Mouse (Mus musculus) right cerebral cortex, adult 2 months (tissue): ENCODE results near the gene Fhit.
"Not testable (repeated sequence)": the region's sequence is repeated elsewhere in the genome, so short reads cannot be mapped to it uniquely, and the experiment has no call there.

ENCODE experiments used
- DNase-seq, 2 experiments: peaks; one replicate each; pipeline ENCODE4 v3.0.0; 2021 to 2022; ENCODE audit warnings: low spot score in 2 of 2

Gene Fhit

DNA sequence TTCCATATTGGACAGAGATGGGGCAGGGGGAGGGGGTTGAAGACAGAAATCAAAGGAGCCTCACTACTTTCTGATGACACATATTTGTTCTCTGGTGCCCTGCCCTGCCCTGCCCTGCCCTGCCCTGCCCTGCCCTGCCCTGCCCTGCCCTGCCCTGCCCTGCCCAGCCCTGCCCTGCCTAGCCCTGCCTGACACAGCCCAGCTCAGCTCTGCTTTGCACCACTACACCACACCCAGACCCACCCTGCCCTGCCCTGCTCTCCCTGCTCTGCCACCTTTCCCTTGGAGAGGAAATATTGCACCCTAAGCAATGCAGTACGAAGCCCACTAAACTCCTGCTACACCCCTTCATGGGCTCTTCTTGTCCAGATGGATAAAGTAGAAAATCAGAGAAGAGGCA lies 1171.2 kb downstream of the Fhit start:
- DNase-seq: no peak

DNA sequence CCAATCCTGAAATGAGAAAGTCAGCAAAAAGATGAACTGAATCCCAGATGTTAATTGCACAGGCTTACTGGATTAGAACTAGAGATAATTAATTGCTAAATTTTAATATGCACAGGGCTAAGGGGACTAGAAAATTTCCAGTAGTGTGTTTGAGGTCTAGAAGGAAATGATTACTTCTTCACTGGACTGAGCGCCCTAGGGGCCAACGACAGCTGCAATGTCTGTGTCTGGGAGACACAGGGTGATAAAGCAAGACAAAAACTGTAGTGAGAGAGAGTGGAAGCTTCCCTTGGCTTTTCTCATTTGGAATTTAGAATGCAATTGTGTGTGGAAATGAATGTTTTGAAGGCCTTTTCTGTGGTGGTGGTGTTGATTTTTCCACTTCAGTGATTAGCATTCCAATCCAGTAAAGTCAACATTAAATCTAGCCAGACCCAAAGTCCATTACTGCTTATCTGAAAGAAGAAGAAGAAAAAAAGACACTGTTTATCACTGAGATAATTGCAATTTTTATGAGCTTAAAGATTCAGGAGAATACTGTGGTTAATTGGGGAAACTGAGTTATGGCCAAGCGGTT lies 1184.8 kb downstream of the Fhit start:
- DNase-seq: no peak

DNA sequence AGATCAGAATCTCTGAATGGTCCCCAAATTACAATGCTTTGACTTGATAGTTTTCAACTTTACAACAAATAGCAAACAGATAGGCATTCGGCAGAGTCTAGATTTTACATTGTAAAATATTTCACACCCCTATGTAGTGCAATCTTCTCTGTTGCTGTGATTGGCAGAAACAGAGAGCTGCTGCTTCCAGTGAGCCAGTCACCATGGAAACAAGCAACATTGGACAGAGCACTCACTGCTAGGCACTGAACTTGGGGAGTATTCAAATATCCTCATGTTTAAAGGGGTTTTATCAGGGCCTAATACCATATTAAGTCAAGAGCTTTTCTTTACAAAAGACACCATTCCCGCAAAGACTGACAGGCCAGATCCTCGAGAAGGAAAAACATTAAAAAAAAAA lies 1187.4 kb downstream of the Fhit start:
- no peak for DNase-seq

DNA sequence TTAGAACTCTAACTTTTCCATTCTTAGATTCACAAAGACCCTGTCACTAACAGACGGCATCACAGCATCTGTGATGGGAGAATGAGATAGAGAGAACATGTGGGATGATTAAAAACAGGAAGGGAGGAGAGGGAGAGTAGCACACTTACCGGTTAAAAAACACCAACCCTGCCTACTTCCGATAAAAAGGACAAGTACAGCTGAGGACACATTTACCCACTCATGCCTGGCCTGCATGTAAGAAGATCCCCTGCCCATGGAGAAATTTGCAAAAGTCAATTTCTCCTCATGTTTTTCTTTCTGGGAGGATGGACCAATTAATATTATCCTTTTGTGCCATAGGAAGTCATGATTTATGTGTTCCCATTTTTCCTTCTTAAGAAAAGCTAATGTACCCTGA lies 1198.0 kb downstream of the Fhit start:
- no peak for DNase-seq

DNA sequence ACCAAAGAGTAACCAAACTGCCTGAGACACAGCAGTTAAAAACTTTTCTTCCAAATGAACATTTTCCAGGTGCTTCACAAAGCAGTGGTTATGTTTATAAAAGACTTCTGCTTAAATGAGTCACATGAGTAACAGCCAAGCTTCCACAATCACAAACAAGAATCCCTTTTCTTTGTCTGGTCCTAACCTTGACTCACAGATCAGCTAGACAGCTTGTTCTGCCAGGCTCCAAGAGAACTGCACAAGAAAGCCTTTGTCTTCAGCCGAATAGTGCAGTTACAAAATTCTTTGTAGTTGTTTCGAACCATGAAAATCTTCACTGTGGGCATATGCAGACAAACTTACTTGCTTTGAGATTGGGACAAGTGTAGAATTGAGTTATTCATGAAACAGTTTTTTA lies 1201.4 kb downstream of the Fhit start:
- no peak for DNase-seq

DNA sequence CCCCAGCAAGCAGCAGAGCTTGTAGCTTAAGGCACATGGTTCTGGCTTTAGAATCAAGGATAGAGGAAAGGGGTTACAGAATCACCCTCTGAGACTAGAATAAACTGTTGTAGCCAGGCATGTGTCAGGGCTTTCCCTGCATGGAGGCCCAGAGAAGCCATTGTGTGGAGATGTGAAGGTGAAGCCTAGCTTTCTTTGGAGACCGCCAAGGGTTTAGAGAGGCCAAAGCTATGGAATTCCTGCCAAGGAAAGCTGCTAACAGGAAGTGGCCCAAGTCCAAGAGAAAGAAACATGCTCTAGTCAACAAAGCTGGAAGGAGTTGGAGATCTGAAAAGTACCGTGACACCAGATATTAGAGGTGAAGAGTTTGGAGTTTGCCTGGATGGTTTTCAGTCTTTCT lies 1262.3 kb downstream of the Fhit start:
- DNase-seq: no peak

GRCm38 (mm10) chr14:9896556-9896955 lies 1265.3 kb downstream of the Fhit start:
- DNase-seq: peak; percentile 35 to 44

GRCm38 (mm10) chr14:9852041-9852440 lies 1309.8 kb downstream of the Fhit start:
- DNase-seq: no peak

DNA sequence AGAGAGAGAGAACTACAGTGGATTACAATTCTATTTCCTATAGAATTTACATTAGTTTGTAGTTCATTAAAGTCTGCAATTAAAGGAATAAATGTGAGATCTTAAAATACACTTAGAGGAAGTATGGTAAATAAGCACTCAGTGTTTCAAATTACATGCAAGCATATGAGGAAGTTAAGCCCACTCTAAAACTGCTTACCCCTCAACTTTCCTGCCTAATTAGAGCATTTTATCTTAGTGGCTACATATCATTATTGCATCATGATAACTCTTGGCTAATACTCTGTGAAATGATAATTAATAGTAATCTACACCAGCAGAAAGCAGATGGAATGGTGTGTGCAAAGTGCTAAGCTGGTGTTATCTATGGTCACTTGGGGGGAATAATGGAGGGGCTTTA lies 1329.5 kb downstream of the Fhit start:
- no peak for DNase-seq

DNA sequence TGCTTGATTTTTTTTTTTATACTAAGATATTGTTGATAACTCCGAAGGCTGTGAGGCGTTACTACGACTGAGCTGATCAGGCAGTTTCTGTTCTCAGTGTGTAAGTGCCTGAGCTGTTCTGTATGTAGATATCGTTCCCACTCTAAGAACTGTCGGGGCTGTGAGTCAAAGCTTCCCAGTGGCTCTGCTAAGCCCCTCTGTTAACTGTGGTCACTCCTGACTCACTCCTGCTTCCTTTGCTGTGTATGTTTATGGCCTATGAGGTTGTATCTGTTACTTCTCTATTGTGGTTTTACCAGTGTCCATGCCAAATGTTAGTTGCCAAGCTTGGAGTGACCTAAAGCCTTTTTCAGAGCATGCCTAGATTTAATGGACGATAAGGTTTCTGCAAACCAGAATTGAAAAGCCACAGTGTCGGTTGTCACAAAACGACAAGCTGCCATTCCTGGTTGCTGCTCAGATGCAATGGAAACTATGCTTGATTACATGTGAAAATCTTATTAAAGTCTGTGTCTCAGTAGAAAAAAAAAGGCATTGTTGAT lies 1333.1 kb downstream of the Fhit start:
- not testable (repeated sequence) for DNase-seq

DNA sequence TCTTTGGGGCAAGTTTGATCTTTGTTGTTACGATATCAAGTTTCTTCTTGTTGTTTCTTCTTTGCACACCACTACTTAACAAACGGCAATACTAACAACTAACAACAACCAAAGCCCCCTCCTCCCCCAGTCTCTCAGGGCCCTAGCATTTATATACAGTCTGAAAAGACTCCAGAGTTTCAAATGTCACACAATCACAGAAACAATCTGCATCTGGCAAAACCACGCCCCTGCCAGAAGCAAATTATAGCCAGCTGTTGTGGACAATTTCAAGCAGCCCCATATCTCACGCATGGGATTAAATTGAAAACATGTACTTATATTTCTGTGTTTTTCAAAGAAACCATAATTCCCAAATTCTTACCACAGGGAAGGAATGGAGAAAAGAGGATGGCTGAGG lies 1345.9 kb downstream of the Fhit start:
- DNase-seq: no peak

GRCm38 (mm10) chr14:9811847-9812321 lies 1350.0 kb downstream of the Fhit start:
- DNase-seq: peak; percentile 9 to 31

GRCm38 (mm10) chr14:9811177-9811846 lies 1350.5 kb downstream of the Fhit start:
- DNase-seq: no peak

DNA sequence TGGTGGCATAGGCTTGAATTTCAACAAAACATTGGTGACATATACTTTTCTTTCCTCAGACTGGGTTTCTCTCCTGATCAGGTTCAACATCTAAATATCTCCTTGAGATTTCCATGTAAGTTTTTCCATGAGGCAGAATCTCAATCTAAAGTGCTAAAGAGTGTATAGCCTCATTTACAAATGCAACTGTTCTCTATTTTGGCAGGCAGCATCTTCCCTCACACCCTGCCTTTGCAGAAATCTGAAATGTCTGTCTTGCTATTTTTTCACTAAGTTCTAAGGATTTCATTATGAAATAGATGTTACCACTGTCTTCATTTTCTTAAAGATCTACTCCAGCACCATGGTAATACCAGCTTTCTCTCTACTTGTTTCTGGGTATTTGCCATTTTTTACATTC lies 1368.4 kb downstream of the Fhit start:
- DNase-seq: no peak

DNA sequence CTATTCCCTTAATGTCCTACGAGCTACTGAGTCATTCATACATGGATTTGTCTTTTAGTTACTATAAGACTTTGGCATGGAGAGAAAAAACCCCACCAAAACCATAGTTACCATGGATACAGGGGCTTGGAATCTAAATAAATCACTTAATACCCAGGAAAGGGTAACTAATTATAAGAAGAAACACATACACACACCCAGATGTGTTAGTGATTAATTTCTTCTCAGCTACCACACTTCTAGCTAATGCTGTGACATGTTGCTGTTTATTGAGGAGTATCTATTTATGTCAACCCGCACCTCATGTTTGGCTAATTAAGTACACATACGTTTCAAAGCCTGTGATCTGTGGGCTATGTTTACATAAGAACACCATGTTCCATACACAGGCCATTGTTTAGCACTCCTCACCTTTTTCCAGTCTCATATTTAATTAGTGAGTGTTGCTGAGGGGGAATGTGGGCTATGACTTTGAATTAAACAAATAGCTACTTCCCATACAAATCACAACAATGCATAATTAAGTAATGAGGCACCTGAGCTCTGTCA lies 1373.4 kb downstream of the Fhit start:
- peak in 1 of 2 experiments; percentile 5 for DNase-seq

DNA sequence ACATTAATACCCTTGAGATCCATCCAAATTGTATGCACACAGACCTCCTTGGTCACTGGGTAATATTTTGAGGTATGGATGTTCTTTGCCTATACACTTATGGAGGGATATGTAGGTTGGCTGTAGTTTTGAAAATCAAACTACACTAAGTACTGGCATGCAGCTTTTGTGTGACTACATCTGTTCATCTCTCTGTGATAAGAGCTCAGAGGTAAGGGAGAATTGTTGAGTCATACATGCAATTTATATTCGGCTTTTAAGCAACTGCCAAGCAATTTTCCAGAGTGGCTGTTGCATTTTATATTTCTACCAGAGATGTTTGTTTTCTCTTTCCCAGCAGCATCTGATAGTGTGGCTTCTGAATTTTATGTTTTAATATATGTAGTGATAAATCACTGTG lies 1374.4 kb downstream of the Fhit start:
- DNase-seq: no peak

GRCm38 (mm10) chr14:9785861-9786260 lies 1376.0 kb downstream of the Fhit start:
- no peak for DNase-seq

GRCm38 (mm10) chr14:9751341-9751740 lies 1410.5 kb downstream of the Fhit start:
- no peak for DNase-seq

GRCm38 (mm10) chr14:9748709-9749108 lies 1413.1 kb downstream of the Fhit start:
- DNase-seq: peak in 1 of 2 experiments; percentile 8

DNA sequence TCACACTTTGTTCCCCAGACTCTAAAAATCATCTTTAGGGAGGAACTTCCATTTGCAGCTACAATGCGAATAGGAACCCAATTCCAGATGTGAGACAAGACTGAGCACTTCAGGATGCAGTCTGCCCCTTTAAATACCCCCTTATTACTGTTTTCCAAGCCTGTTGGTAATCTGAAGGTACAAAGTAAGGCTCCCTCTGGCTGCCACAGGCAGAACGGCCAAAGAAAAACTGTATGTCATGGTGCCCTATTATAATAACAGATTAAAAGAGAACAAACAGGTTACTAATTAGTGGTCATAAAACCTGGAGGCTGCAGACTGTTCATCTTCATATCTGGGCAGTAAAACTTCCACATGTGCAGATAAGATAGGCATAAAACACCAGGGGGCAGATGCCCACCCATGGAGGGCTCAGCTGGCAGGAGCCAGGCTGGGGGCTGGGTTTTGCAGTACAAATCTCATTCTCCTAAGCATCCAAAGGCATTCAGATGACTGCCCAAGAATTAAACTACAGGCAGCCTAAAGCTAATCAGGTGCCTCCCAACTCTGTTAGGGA lies 1439.8 kb downstream of the Fhit start:
- no peak for DNase-seq

DNA sequence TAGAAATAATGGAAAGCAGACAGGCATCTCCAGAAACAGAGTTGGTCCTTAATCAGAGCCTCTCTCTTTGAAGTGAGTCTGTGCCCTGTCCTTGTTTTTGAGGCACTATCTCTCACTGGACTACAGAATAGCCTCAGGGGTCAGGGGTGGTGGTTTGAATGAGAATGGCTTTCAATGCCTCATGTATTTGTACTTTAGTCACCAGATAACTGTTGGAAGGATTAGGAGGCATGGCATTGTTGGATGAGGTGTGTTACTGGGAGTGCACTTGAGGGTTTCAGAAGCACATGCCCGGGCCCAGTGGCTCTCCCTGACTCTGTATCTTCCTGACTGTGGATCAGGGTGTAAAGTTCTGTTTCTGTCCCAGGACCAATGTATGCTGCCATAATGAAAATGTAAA lies 1463.2 kb downstream of the Fhit start:
- no peak for DNase-seq

DNA sequence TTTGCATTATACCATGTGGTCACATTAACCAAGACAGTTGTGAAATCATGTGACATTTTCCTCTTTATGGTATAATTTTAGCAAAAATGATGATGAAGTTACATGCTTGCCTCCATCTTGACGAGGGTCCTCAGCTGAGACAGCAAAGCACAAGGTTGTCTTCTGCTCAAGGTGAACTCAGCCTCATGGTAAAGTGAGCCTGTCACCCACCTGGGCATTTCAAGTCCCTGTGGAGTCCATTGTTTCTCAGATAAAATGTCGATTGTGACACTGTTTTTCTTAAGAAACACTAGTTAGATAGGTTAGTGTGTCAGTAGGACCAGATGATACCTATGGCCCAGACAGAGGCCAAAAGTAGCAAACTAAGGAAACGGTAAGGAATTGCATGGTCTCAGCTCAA lies 1464.7 kb downstream of the Fhit start:
- no peak for DNase-seq

DNA sequence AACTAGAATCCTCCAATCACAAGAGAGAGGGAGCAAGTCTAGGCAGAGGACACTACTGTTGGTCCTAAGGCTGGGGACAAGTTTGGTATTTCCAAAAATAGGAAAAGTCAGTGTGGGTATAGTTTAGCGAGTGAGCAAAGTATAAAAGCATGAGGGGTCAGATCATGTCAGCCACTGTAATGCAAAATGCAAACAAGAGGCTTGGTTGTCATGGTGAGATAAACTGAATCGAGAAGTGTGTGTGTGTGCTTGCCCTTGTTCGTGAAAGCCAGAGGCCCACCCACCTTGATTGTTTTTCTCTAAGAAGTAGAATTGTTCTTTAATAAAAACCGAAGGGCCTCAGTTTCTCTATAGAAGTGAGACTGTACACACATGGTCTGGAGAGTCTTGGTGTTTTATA lies 1465.8 kb downstream of the Fhit start:
- DNase-seq: no peak
